Mouse (Mus musculus) ovary, postnatal 36 days (tissue): ENCODE data around the gene Cd55b.
A peak's percentile ranks its signal among the peaks of the same experiment; 100 is the strongest.
"Not testable (repeated sequence)": the region's sequence is repeated elsewhere in the genome, so short reads cannot be mapped to it uniquely, and the experiment has no call there.

Source experiments
- DNase-seq: peaks from one replicate; pipeline ENCODE4 v3.0.0; 2022; ENCODE audit warnings: low spot score, mixed read lengths

Cd55b gene

GRCm38 (mm10) chr1:130422664-130423111 lies at the start of gene Cd55b:
Cd55b (minus strand) TSS chr1:130423009.
- DNase-seq = peak; percentile 32

- no peak for DNase-seq
Measured at GRCm38 (mm10) chr1:130470074-130470473, 47.3 kb upstream of the Cd55b start.

- DNase-seq = no peak
Measured at GRCm38 (mm10) chr1:130467453-130467852, 44.6 kb upstream of the Cd55b start.

GRCm38 (mm10) chr1:130464173-130464572 lies 41.4 kb upstream of the Cd55b start:
- no peak for DNase-seq

- DNase-seq = no peak
Measured at GRCm38 (mm10) chr1:130462867-130463266, 40.1 kb upstream of the Cd55b start.

- peak; percentile 86 for DNase-seq
Measured at GRCm38 (mm10) chr1:130462084-130462861, 39.5 kb upstream of the Cd55b start, which contains the start of gene Cd55. Cd55 (minus strand) TSS chr1:130462744.

GRCm38 (mm10) chr1:130455111-130455510 lies 32.3 kb upstream of the Cd55b start:
- DNase-seq = no peak

- DNase-seq = not testable (repeated sequence)
Measured at GRCm38 (mm10) chr1:130442930-130443329, 20.1 kb upstream of the Cd55b start.

- DNase-seq = no peak
Measured at GRCm38 (mm10) chr1:130430920-130431319, 8.1 kb upstream of the Cd55b start.

GRCm38 (mm10) chr1:130428667-130429066 lies 5.9 kb upstream of the Cd55b start:
- not testable (repeated sequence) for DNase-seq

GRCm38 (mm10) chr1:130427175-130427853 lies 4.5 kb upstream of the Cd55b start:
- DNase-seq = not testable (repeated sequence)

GRCm38 (mm10) chr1:130422033-130422432 lies 776 bp downstream of the Cd55b start:
- DNase-seq = not testable (repeated sequence)

GRCm38 (mm10) chr1:130397109-130397508 lies 25.7 kb downstream of the Cd55b start:
- DNase-seq = not testable (repeated sequence)

- not testable (repeated sequence) for DNase-seq
Measured at GRCm38 (mm10) chr1:130387282-130387681, 35.5 kb downstream of the Cd55b start.

- DNase-seq = no peak
Measured at GRCm38 (mm10) chr1:130377726-130378429, 44.9 kb downstream of the Cd55b start.

GRCm38 (mm10) chr1:130374173-130374785 lies 48.5 kb downstream of the Cd55b start:
- no peak for DNase-seq

- DNase-seq = no peak
Measured at GRCm38 (mm10) chr1:130373398-130374083, 49.3 kb downstream of the Cd55b start.

GRCm38 (mm10) chr1:130371895-130372528 lies 50.8 kb downstream of the Cd55b start:
- DNase-seq = no peak

GRCm38 (mm10) chr1:130371291-130371690 lies 51.5 kb downstream of the Cd55b start:
- DNase-seq = no peak

GRCm38 (mm10) chr1:130350077-130350635 lies 72.7 kb downstream of the Cd55b start:
- no peak for DNase-seq

GRCm38 (mm10) chr1:130342429-130342828 lies 80.4 kb downstream of the Cd55b start:
- no peak for DNase-seq
